Mouse (Mus musculus) small intestine, adult 2 months (tissue): ENCODE measurements at regions not wholly inside any gene's neighbourhood (a gene's known extent, or its start where the extent isn't known, plus 50 kb on each side); places are given as distances from the start of the nearest gene placed in this dataset.

Experiments
- CTCF ChIP-seq: fragments of 200-500 bp; IDR thresholded peaks from 2 replicates; pipeline ENCODE4 v1.5.1; 2012; ENCODE audit warnings: low read depth, mild to moderate bottlenecking, control low read depth, inconsistent platforms, low read length, moderate library complexity, mixed read lengths; ENCODE audit not compliant: insufficient replicate concordance, insufficient read length; ENCODE audit errors: extremely low read depth
- POLR2A ChIP-seq: fragments of 200-500 bp; IDR thresholded peaks from 2 replicates; pipeline ENCODE4 v1.6.1; 2012; ENCODE audit warnings: low read depth, mild to moderate bottlenecking, control low read depth, inconsistent platforms, low read length, moderate library complexity

DNA sequence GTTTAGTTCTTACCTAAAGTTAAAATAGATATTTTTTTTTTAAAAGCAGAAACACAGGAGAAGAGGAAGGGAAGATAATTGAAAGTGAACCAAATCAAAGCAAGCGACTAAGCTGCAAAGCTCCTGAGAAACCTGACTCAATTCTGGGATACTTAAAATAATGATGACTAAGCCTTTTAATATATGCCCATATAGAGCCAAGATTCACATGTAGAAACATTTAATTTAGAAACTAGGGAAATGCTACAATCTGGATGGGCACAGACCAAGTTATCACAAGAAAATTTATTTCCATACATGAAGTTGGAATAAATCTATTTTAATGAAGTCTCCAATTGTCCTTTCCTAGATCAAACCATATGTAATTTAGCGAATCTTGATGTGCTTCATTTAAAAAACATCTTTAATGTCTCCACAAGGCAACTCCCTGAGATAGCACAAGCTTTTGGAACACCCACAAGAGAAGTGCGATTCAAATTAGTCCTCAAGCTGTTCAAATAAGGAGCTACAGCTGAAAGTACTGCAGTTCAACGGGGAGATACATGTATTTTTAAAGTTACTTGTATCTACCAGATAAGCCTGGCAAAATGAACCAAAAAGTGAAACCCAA lies 386.7 kb downstream of the Car8 start:
- TF ChIP-seq POLR2A: no peak
- no peak for TF ChIP-seq CTCF
